Mouse (Mus musculus): ENCODE results near the gene Adra2b. TPM values are rescaled to one million over a fixed set of nuclear protein-coding genes. Genes with fewer than 3 reads are reported as not detected.

The Adra2b gene
- polyA plus RNA-seq, 1 experiment from 2014 or later: 0.60 TPM

DNA sequence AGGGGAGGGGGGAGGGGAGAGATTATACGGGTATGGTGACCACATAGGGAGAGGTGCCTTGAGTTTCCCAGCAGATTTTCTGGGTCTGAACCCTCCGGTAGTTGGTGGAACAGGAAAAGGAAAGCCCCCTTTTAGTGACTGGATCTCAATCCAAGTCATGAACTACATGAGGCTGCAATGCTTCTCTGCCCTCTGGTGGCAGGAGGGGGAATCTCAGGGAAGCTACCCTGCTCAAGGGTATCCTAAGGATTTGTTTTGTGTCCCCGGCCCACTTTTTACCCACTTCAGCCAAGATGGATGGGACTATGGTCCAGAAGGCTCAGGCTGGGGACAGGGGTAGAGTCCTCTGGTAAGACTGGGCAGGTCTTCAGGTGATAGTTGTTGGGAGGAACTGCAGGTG lies 21.8 kb upstream of the Adra2b start:
- peaks cover 29% of the 10 kb centered on the region for H3K27me3 ChIP-seq (replicated peaks)
- peaks cover 6% of the 10 kb centered on the region for H3K4me1 ChIP-seq
- no peaks in the 10 kb centered on the region for H3K36me3 ChIP-seq
- ATAC-seq (ENCODE audit: low FRiP score): no peak
- no peak overlapping the region for H3K27ac ChIP-seq (replicated peaks)
- no peak overlapping the region for H3K4me2 ChIP-seq
- no peak overlapping the region for H3K9ac ChIP-seq (replicated peaks)
- H3K4me3 ChIP-seq (replicated peaks): no peak overlapping the region
- H3K9me3 ChIP-seq (replicated peaks): no peaks in the 10 kb centered on the region
- 27% methylated on average over 3 of the region's 3 CpGs for WGBS

DNA sequence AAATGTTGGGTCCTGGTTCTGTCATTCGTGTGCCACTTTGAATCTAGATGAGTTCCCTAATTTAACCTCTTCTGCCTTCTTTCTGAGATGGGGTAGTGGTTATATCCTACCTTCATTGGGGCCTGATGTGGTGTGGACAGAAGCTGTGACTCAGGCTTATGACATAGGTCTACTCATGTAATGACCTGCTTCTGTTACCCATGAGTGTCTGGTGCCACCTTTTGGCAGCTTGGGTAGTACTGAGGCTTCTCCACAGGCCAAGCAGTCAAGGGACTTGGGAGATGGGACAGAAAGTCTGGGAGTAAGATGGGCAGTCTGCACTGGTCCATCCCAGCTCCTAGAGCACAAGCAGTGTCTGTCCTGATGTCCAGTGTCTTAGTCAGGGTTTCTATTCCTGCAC lies 16.7 kb upstream of the Adra2b start:
- 0 out of 2 replicates have a peak, but pooled peaks cover 3% of the 10 kb centered on the region for H3K27me3 ChIP-seq (replicated peaks)
- no peak overlapping the region for H3K4me3 ChIP-seq (replicated peaks)
- no peak overlapping the region for H3K9ac ChIP-seq (replicated peaks)
- no peaks in the 10 kb centered on the region for H3K36me3 ChIP-seq
- H3K27ac ChIP-seq (replicated peaks): no peak overlapping the region
- H3K4me1 ChIP-seq: no peaks in the 10 kb centered on the region
- no peak for ATAC-seq (ENCODE audit: low FRiP score)
- 66% methylated on average over 1 of the region's 1 CpGs for WGBS
- no peaks in the 10 kb centered on the region for H3K9me3 ChIP-seq (replicated peaks)
- no peak overlapping the region for H3K4me2 ChIP-seq

DNA sequence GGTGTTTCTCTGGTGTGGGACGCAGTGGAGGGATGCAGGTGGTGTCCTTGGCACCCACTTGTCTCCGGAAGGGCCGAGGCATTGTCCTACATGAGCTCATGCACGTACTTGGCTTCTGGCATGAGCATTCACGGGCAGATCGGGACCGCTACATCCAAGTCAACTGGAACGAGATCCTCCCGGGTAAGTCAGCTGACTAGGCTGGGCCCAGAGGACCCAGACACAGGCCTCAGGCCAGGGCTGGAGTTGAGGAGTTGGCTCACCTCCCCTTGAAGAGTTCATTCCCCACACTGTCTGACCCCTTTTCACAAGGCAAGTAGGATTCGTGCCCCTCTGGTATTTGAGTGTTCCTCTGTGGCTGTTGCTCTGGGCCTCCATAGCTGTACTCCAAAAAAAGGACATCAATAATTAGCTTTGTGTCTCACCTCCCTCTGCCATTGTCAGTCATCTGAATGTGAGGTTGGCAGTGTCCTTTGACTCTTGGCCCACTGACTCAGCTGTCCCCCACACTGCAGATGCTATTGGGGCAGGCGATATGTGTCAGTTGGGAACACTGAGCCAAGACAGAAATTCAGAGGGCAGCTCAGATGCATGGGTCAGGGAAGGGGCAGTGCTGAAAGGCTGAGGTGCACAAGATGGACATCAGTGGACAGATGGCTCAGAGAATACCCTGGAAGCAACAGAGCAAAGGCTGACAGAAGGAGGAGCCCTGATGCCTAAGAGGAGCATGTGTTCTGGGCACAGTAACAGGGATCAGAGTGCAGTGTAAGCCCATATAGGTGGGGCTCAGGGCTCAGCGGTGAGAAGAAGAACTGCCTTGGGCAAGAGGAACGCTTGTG lies 15.6 kb upstream of the Adra2b start:
- no peak overlapping the region for H3K4me2 ChIP-seq
- no peak overlapping the region for H3K4me3 ChIP-seq (replicated peaks)
- 0 out of 2 replicates have a peak, but pooled peaks cover 3% of the 10 kb centered on the region for H3K27me3 ChIP-seq (replicated peaks)
- no peaks in the 10 kb centered on the region for H3K36me3 ChIP-seq
- no peak overlapping the region for H3K27ac ChIP-seq (replicated peaks)
- H3K4me1 ChIP-seq: no peaks in the 10 kb centered on the region
- no peak for ATAC-seq (ENCODE audit: low FRiP score)
- H3K9ac ChIP-seq (replicated peaks): no peak overlapping the region
- whole genome bisulfite sequencing: 80% methylated on average over 13 of the region's 13 CpGs
- H3K9me3 ChIP-seq (replicated peaks): no peaks in the 10 kb centered on the region

DNA sequence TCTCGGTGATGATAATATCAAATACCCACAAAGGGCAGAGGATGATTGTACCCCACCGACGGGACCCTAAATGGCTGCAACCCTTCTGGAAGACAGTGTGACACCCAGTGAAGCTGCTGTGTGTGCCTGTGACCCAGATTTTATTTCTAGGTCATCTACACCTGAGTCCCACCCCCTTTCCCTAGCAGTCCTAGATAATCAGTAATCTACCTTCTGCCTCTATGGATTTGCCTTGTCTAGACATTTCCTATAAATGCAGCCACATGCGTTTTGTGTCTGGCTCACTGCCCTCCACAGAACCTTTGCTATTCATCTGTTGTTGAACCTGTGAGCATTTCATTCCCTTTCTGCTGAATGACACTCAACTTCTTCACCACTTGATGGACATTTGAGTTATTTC lies 9.1 kb upstream of the Adra2b start:
- H3K9ac ChIP-seq (replicated peaks): no peak overlapping the region
- no peak overlapping the region for H3K4me3 ChIP-seq (replicated peaks)
- H3K4me2 ChIP-seq: no peak overlapping the region
- peaks cover 11% of the 10 kb centered on the region; the same call in 1 of the 2 replicates for H3K27me3 ChIP-seq (replicated peaks)
- H3K9me3 ChIP-seq (replicated peaks): no peaks in the 10 kb centered on the region
- no peaks in the 10 kb centered on the region for H3K36me3 ChIP-seq
- no peak overlapping the region for H3K27ac ChIP-seq (replicated peaks)
- 90% methylated on average over 4 of the region's 4 CpGs for WGBS
- ATAC-seq (ENCODE audit: low FRiP score): no peak
- H3K4me1 ChIP-seq: no peaks in the 10 kb centered on the region

DNA sequence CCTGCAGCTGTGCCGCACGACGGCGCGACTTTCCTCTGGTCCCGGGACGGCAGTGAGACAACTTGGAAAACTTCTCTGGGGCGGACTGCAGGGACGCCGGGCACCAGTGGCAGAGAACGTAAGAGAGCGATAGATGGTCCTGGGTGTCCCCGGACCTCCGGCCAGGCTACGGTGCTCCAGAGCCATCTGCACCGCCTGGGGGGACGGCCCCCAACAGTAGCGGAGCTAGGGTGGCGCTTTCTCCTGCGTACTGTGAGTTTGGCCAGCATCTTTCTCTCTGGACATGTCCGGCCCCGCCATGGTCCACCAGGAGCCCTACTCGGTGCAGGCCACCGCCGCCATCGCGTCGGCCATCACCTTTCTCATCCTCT lies 259 bp downstream of the Adra2b start:
- Histone ChIP-seq H3K4me2 (peak overlapping the region; percentile 87), H3K27ac (replicated peaks) (no peak overlapping the region), H3K27me3 (replicated peaks) (peaks cover 80% of the 10 kb centered on the region), H3K4me1 (peaks cover 18% of the 10 kb centered on the region), H3K9me3 (replicated peaks) (no peaks in the 10 kb centered on the region), H3K4me3 (replicated peaks) (peak overlapping the region; percentile 44), H3K36me3 (no peaks in the 10 kb centered on the region), H3K9ac (replicated peaks) (no peak overlapping the region; the same call in 1 of the 2 replicates)
- WGBS: 4% methylated on average over 28 of the region's 28 CpGs
- peak; percentile 36 for ATAC-seq (ENCODE audit: low FRiP score)

DNA sequence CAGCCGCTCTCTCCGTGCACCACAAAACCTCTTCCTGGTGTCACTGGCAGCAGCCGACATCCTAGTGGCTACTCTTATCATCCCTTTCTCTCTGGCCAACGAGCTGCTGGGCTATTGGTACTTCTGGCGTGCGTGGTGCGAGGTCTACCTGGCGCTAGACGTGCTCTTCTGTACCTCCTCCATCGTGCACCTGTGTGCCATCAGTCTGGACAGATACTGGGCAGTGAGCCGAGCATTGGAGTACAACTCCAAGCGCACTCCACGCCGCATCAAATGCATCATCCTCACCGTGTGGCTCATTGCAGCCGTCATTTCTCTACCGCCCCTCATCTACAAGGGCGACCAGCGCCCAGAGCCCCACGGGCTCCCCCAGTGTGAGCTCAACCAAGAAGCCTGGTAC lies 688 bp downstream of the Adra2b start:
- Histone ChIP-seq H3K4me2 (peak overlapping the region; percentile 87), H3K4me1 (peaks cover 18% of the 10 kb centered on the region), H3K9ac (replicated peaks) (no peak overlapping the region), H3K36me3 (no peaks in the 10 kb centered on the region), H3K27me3 (replicated peaks) (peaks cover 80% of the 10 kb centered on the region), H3K4me3 (replicated peaks) (peak overlapping the region; percentile 44), H3K9me3 (replicated peaks) (no peaks in the 10 kb centered on the region), H3K27ac (replicated peaks) (no peak overlapping the region)
- 0 out of 2 replicates have a peak, but pooled peaks have one; percentile 16 for ATAC-seq (ENCODE audit: low FRiP score)
- 4% methylated on average over 20 of the region's 20 CpGs for WGBS

DNA sequence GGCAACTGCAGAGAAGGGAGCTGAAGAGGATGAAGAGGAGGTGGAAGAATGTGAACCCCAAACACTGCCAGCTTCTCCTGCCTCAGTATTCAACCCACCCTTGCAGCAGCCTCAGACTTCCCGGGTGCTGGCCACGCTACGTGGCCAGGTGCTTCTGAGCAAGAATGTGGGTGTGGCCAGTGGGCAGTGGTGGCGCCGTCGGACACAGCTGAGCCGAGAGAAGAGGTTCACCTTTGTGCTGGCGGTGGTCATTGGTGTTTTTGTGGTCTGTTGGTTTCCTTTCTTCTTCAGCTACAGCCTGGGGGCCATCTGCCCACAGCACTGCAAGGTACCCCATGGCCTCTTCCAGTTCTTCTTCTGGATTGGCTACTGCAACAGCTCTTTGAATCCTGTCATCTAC lies 1.4 kb downstream of the Adra2b start:
- no peak for ATAC-seq (ENCODE audit: low FRiP score)
- Histone ChIP-seq H3K27me3 (replicated peaks) (peaks cover 77% of the 10 kb centered on the region), H3K9me3 (replicated peaks) (no peaks in the 10 kb centered on the region), H3K4me3 (replicated peaks) (peak overlapping the region; percentile 44; the same call in 1 of the 2 replicates), H3K9ac (replicated peaks) (no peak overlapping the region), H3K36me3 (no peaks in the 10 kb centered on the region), H3K4me1 (peaks cover 18% of the 10 kb centered on the region), H3K27ac (replicated peaks) (no peak overlapping the region), H3K4me2 (peak overlapping the region; percentile 87; the same call in 1 of the 2 replicates)
- 15% methylated on average over 8 of the region's 8 CpGs for WGBS

DNA sequence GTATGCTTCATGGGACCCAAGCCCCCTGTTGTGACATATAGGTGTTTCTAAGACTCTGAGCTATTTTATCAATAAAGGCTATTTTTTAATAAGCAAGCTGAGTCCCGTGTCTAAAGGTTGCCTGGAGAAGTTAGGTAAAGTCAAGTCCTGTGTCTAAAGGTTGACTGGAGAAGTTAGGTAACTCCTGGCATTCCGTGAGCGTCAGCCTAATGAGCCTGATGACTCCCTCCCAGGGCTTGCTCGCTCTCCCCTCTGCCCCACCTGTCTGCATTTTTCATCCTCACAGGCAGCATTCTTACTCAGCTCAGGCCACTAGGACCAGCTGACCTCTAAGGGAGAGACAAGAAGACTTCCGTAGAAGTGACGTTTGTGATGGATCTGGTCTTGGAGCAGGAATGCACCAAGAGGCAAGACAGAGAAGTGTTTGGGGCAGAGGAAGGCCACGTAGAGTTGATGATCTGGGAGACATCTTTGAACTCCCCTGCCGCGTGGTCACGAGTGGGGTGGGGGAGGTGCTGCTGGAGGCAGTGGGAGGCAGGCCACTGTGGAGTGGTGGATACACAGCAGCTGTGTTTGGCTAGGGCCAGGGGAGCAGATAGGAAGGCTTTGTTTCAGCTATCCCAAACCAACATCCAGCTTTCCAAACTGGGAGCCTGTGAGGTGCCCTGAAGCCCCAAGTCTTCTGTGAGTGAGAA lies 4.3 kb downstream of the Adra2b start:
- no peak overlapping the region for H3K4me3 ChIP-seq (replicated peaks)
- no peak for ATAC-seq (ENCODE audit: low FRiP score)
- no peaks in the 10 kb centered on the region for H3K36me3 ChIP-seq
- H3K9me3 ChIP-seq (replicated peaks): no peaks in the 10 kb centered on the region
- H3K27me3 ChIP-seq (replicated peaks): peaks cover 53% of the 10 kb centered on the region
- 72% methylated on average over 10 of the region's 10 CpGs for WGBS
- no peak overlapping the region for H3K27ac ChIP-seq (replicated peaks)
- H3K4me2 ChIP-seq: no peak overlapping the region
- H3K9ac ChIP-seq (replicated peaks): no peak overlapping the region
- peaks cover 18% of the 10 kb centered on the region for H3K4me1 ChIP-seq

DNA sequence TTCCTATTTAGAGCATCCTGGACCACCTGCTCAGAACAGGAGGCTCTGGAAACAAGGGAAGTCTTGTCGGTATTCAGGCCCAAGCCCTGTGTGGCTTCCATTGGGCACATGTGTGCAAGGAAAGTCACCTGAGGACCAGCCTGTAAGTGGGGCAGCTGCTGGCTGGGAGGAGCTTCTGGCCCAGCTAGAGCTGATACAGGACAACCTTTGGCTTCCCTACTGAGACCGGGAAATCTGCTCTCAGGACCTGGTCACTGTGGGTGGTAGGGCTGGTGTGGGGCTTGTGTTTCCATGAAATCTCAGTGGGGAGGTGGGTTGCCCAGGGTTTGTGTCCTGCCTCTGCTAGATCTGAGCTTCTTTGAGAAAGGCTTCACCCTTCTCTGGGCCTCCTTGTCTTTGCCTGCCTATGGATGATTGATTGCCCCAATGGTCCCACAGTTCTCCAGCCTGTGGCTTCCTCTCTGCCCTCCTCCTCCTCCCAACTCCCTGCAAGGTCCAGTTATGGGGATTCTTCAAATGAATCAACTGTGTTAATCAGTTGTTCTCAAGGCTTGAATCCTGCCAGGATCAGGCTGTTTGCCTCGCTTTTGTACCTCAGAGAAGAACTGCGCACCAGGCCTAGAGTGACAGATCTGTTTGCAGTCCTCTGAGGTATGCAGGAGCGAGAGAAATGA lies 6.8 kb downstream of the Adra2b start:
- WGBS: 65% methylated on average over 5 of the region's 5 CpGs
- Histone ChIP-seq H3K4me3 (replicated peaks) (no peak overlapping the region), H3K4me2 (no peak overlapping the region), H3K36me3 (no peaks in the 10 kb centered on the region), H3K9ac (replicated peaks) (no peak overlapping the region), H3K9me3 (replicated peaks) (no peaks in the 10 kb centered on the region), H3K27me3 (replicated peaks) (peaks cover 29% of the 10 kb centered on the region), H3K27ac (replicated peaks) (no peak overlapping the region), H3K4me1 (no peaks in the 10 kb centered on the region)
- ATAC-seq (ENCODE audit: low FRiP score): no peak

DNA sequence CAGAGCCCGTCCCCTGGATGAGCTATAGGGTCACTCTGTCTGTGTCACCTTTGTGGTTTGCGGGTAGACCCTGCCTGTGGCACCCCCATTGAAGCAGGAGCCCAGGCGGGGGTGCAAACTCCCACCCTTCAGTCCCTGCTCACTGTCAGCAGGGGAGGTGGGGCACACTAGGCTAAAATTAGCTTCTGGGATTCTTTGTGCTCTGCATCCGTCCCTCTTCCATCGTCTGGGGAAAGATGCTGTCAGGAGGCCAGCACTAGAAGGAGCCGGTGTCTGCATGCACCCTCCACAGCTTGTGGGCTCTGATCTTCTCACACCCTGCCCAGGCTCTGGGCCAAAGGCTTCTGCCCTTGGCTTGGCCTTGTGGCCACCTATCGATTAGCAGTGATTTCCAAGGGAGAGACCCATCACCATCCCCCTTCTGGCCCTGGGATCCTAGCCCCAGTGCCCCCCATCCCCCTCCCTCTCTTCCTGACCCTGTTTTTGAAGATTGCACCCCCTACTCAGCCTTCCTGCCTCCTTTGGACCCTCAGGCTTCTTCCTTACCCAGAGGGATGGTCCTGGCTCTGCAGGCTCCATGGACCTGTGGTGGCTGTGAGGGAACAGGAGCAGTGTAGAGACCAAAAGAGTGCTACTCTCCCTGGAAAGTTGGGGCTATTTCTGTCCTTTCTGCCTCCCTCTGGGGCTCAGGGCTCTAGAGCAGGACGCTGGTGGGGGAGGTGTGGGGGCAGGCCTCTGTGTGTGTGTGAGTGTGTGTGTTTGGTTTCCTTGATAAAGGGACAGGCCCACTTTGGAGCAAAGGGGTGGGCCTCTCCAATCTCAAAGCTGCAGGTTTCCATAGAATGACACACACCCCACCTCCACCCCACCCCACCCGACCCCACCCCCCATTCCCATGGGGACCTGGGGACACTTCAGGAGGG lies 7.8 kb downstream of the Adra2b start:
- Histone ChIP-seq H3K27me3 (replicated peaks) (peaks cover 19% of the 10 kb centered on the region), H3K4me1 (no peaks in the 10 kb centered on the region), H3K4me2 (no peak overlapping the region), H3K4me3 (replicated peaks) (no peak overlapping the region), H3K9me3 (replicated peaks) (no peaks in the 10 kb centered on the region), H3K27ac (replicated peaks) (no peak overlapping the region), H3K9ac (replicated peaks) (no peak overlapping the region), H3K36me3 (no peaks in the 10 kb centered on the region)
- no peak for ATAC-seq (ENCODE audit: low FRiP score)
- WGBS: 52% methylated on average over 9 of the region's 9 CpGs

DNA sequence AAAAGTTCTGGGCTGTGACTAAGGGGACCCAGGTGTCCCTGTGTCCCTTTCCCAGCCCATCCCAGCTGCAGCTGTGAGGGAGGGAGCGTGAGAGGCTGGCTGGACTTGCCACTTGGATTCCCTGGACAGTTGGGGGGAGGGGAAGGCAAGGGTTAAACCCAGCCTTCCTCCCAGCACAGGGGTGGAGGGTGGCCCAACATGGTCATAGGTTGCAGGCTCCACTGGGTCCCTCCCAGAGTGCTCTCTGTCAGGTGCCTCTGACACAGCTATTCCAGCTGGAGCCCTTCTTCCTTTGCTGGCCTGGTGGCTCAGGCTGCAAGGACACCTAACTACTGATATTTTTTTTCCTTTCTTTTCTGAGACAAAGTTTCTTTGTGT lies 8.5 kb downstream of the Adra2b start:
- 100% methylated on average over 1 of the region's 1 CpGs for WGBS
- no peak for ATAC-seq (ENCODE audit: low FRiP score)
- no peak overlapping the region for H3K4me3 ChIP-seq (replicated peaks)
- no peaks in the 10 kb centered on the region for H3K4me1 ChIP-seq
- no peak overlapping the region for H3K4me2 ChIP-seq
- peaks cover 13% of the 10 kb centered on the region for H3K27me3 ChIP-seq (replicated peaks)
- no peak overlapping the region for H3K9ac ChIP-seq (replicated peaks)
- H3K9me3 ChIP-seq (replicated peaks): no peaks in the 10 kb centered on the region
- H3K27ac ChIP-seq (replicated peaks): no peak overlapping the region
- H3K36me3 ChIP-seq: no peaks in the 10 kb centered on the region
